Mouse (Mus musculus): ENCODE measurements around the gene Acbd3. TPM values are rescaled to one million over a fixed set of nuclear protein-coding genes. Genes with fewer than 3 reads are reported as not detected.

The Acbd3 gene
- polyA plus RNA-seq, 1 experiment, result 44.8 TPM

DNA sequence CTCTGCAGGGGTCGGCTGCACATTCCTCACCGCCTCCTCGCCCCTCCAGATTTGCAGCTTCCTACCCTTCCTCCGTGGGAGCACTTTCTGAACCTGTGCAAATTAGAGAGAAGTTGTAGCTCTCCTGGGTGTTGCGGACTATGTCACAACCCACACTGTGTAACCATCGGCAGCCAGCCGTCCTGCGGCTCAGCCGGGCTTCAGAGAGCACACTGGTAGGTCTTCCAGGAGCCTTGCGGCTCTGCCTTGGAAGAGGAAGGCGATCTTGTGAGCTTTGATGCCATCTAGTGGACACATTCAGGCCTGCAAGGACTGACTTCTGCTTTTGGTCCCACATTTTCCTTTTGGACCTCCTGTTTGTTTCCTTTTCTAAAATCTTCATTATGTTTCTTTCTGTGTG lies 38.0 kb downstream of the Acbd3 start:
- H3K9ac ChIP-seq (ENCODE audit: low read depth, poor library complexity, severe bottlenecking), result peak overlapping the region; percentile 17; the same call in 1 of the 2 replicates
- H3K4me1 ChIP-seq (ENCODE audit: control insufficient read depth, insufficient read depth, low read length), result peaks cover 6% of the 10 kb centered on the region
- peak overlapping the region; percentile 45 for H3K4me3 ChIP-seq (ENCODE audit: low read depth, low read length)
- H3K36me3 ChIP-seq (ENCODE audit: control insufficient read depth, insufficient read depth, low read length, poor library complexity, severe bottlenecking), result no peaks in the 10 kb centered on the region
- H3K27me3 ChIP-seq (ENCODE audit: control insufficient read depth, insufficient read depth, low read length, poor library complexity, severe bottlenecking), result no peaks in the 10 kb centered on the region
- no peaks in the 10 kb centered on the region for H3K9me3 ChIP-seq (replicated peaks; ENCODE audit: control insufficient read depth, insufficient read depth, low read length, poor library complexity, severe bottlenecking)
- no peak overlapping the region for H3K27ac ChIP-seq (ENCODE audit: insufficient read depth, low read length)
- TF ChIP-seq EP300 (IDR thresholded peaks at IDR 0.05; ENCODE audit: insufficient read depth, low read depth, low read length) (no peak), CTCF (IDR thresholded peaks at IDR 0.05; ENCODE audit: low read depth, low read length) (peak; percentile 85)

- no peak for TF ChIP-seq POLR2A (IDR thresholded peaks at IDR 0.05; ENCODE audit: insufficient read depth, low read length)
- no peak for TF ChIP-seq CTCF (IDR thresholded peaks at IDR 0.05; ENCODE audit: low read depth, low read length)
- TF ChIP-seq EP300 (IDR thresholded peaks at IDR 0.05; ENCODE audit: insufficient read depth, low read depth, low read length), result no peak
- Histone ChIP-seq H3K9me3 (replicated peaks; ENCODE audit: control insufficient read depth, insufficient read depth, low read length, poor library complexity, severe bottlenecking) (no peaks in the 10 kb centered on the region), H3K4me1 (ENCODE audit: control insufficient read depth, insufficient read depth, low read length) (peaks cover 6% of the 10 kb centered on the region), H3K4me3 (ENCODE audit: low read depth, low read length) (no peak overlapping the region), H3K27me3 (ENCODE audit: control insufficient read depth, insufficient read depth, low read length, poor library complexity, severe bottlenecking) (no peaks in the 10 kb centered on the region), H3K27ac (ENCODE audit: insufficient read depth, low read length) (no peak overlapping the region), H3K36me3 (ENCODE audit: control insufficient read depth, insufficient read depth, low read length, poor library complexity, severe bottlenecking) (no peaks in the 10 kb centered on the region), H3K9ac (ENCODE audit: low read depth, poor library complexity, severe bottlenecking) (no peak overlapping the region)
These were observed 39.5 kb downstream of the Acbd3 start for GRCm38 (mm10) chr1:180765393-180765792.

DNA sequence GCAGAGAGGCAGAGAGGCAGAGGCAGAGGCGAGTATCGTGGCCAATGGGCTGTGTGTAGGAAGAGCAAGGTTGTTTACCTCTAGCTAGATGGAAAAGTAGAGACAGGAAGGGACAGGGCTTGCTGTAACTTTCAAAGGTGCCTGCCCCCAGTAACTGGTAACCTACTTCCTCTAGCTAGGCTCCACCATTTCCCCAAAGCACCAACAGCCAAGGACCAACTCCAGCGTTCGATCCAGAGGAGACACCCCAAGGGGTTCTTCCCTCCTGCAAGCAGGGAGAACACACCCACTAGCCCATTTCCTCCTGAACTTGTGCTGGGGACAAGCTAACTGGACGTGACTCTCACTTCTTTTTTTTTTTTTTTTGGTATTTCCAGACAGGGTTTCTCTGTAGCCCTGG lies 40.7 kb downstream of the Acbd3 start:
- H3K9ac ChIP-seq (ENCODE audit: low read depth, poor library complexity, severe bottlenecking), result no peak overlapping the region
- no peak for TF ChIP-seq POLR2A (IDR thresholded peaks at IDR 0.05; ENCODE audit: insufficient read depth, low read length)
- no peak for TF ChIP-seq EP300 (IDR thresholded peaks at IDR 0.05; ENCODE audit: insufficient read depth, low read depth, low read length)
- no peak for TF ChIP-seq CTCF (IDR thresholded peaks at IDR 0.05; ENCODE audit: low read depth, low read length)

GRCm38 (mm10) chr1:180767541-180768333 lies 41.9 kb downstream of the Acbd3 start:
- H3K4me3 ChIP-seq (ENCODE audit: low read depth, low read length), result peak overlapping the region; percentile 88
- H3K4me1 ChIP-seq (ENCODE audit: control insufficient read depth, insufficient read depth, low read length), result no peaks in the 10 kb centered on the region
- no peaks in the 10 kb centered on the region for H3K27me3 ChIP-seq (ENCODE audit: control insufficient read depth, insufficient read depth, low read length, poor library complexity, severe bottlenecking)
- H3K9me3 ChIP-seq (replicated peaks; ENCODE audit: control insufficient read depth, insufficient read depth, low read length, poor library complexity, severe bottlenecking), result no peaks in the 10 kb centered on the region; the same call in 1 of the 2 replicates
- peak overlapping the region; percentile 68 for H3K9ac ChIP-seq (ENCODE audit: low read depth, poor library complexity, severe bottlenecking)
- TF ChIP-seq CTCF (IDR thresholded peaks at IDR 0.05; ENCODE audit: low read depth, low read length) (no peak), POLR2A (IDR thresholded peaks at IDR 0.05; ENCODE audit: insufficient read depth, low read length) (no peak), EP300 (IDR thresholded peaks at IDR 0.05; ENCODE audit: insufficient read depth, low read depth, low read length) (no peak)
- H3K27ac ChIP-seq (ENCODE audit: insufficient read depth, low read length), result no peak overlapping the region
- H3K36me3 ChIP-seq (ENCODE audit: control insufficient read depth, insufficient read depth, low read length, poor library complexity, severe bottlenecking), result no peaks in the 10 kb centered on the region

More for the DNA sequence above, 40.7 kb downstream of the Acbd3 start:
- Histone ChIP-seq H3K27ac (ENCODE audit: insufficient read depth, low read length) (no peak overlapping the region), H3K36me3 (ENCODE audit: control insufficient read depth, insufficient read depth, low read length, poor library complexity, severe bottlenecking) (no peaks in the 10 kb centered on the region), H3K27me3 (ENCODE audit: control insufficient read depth, insufficient read depth, low read length, poor library complexity, severe bottlenecking) (no peaks in the 10 kb centered on the region), H3K4me1 (ENCODE audit: control insufficient read depth, insufficient read depth, low read length) (peaks cover 6% of the 10 kb centered on the region), H3K9me3 (replicated peaks; ENCODE audit: control insufficient read depth, insufficient read depth, low read length, poor library complexity, severe bottlenecking) (no peaks in the 10 kb centered on the region), H3K4me3 (ENCODE audit: low read depth, low read length) (no peak overlapping the region)

GRCm38 (mm10) chr1:180768334-180769168 lies 42.7 kb downstream of the Acbd3 start:
- no peaks in the 10 kb centered on the region; the same call in 1 of the 2 replicates for H3K9me3 ChIP-seq (replicated peaks; ENCODE audit: control insufficient read depth, insufficient read depth, low read length, poor library complexity, severe bottlenecking)
- no peak overlapping the region for H3K27ac ChIP-seq (ENCODE audit: insufficient read depth, low read length)
- peak overlapping the region; percentile 68 for H3K9ac ChIP-seq (ENCODE audit: low read depth, poor library complexity, severe bottlenecking)
- H3K4me3 ChIP-seq (ENCODE audit: low read depth, low read length), result peak overlapping the region; percentile 88
- no peak for TF ChIP-seq POLR2A (IDR thresholded peaks at IDR 0.05; ENCODE audit: insufficient read depth, low read length)
- TF ChIP-seq EP300 (IDR thresholded peaks at IDR 0.05; ENCODE audit: insufficient read depth, low read depth, low read length), result no peak
- peak; percentile 58 for TF ChIP-seq CTCF (IDR thresholded peaks at IDR 0.05; ENCODE audit: low read depth, low read length)
- H3K27me3 ChIP-seq (ENCODE audit: control insufficient read depth, insufficient read depth, low read length, poor library complexity, severe bottlenecking), result no peaks in the 10 kb centered on the region
- H3K36me3 ChIP-seq (ENCODE audit: control insufficient read depth, insufficient read depth, low read length, poor library complexity, severe bottlenecking), result no peaks in the 10 kb centered on the region
- H3K4me1 ChIP-seq (ENCODE audit: control insufficient read depth, insufficient read depth, low read length), result no peaks in the 10 kb centered on the region

All from ES-Bruce4 (cell line).